Mouse (Mus musculus) liver, adult 2 months (tissue): ENCODE results near the gene Lrg1.

ENCODE experiments used
- CTCF ChIP-seq: fragments of 200-500 bp; IDR thresholded peaks from 2 replicates; pipeline ENCODE4 v1.5.1; 2011; ENCODE audit warnings: low read depth, low read length, control low read depth
- POLR2A ChIP-seq: fragments of 200-500 bp; IDR thresholded peaks from 2 replicates; pipeline ENCODE4 v1.6.1; 2011; ENCODE audit warnings: low read length, control low read depth; ENCODE audit not compliant: insufficient read depth; ENCODE audit errors: extremely low read depth

- no peak for TF ChIP-seq CTCF
- no peak for TF ChIP-seq POLR2A
Observed at GRCm38 (mm10) chr17:56165671-56166070, 43.9 kb upstream of the Lrg1 start.
